8 mouse cellular contexts compared by ENCODE assay signal in genomic region chr11:98933151-98933550, GRCm38 (mm10). TPM values are rescaled to one million over a fixed set of nuclear protein-coding genes. Genes with fewer than 3 reads are reported as not detected.
DNase-seq lines count a peak whose midpoint lies in the region; ATAC-seq and TF ChIP-seq lines count a peak whose summit lies in the region.

No protein-coding gene starts in this region.

- DNase-seq in forebrain, embryonic 11.5 days (ENCODE audit: low spot score), result no peak
- DNase-seq in CD8-positive naive resting alpha-beta T cell, adult 2 months (ENCODE audit: low read depth in 2 of 2, low spot score in 2 of 2), result peak; percentile 34 to 44
- peak; percentile 90 for DNase-seq in cerebellum, adult 8-10 months
- DNase-seq in heart, embryonic 10.5 days (ENCODE audit: low spot score), result no peak
- peak; percentile 77 for DNase-seq in kidney, postnatal 0 days (ENCODE audit: low spot score)

- H3K9ac ChIP-seq in forebrain, embryonic 12.5 days, result 0 out of 2 replicates have a peak overlapping the region, but pooled peaks have one; percentile 12
- no peak overlapping the region for H3K9ac ChIP-seq in forebrain, embryonic 11.5 days (ENCODE audit: low read length)
- peak overlapping the region; percentile 23; the same call in 1 of the 2 replicates for H3K9ac ChIP-seq in kidney, postnatal 0 days (ENCODE audit: low read depth, low read length)
- peak overlapping the region; percentile 34 for H3K9ac ChIP-seq in stomach, embryonic 16.5 days (ENCODE audit: low read length)

- ATAC-seq in forebrain, embryonic 12.5 days (ENCODE audit: low FRiP score), result no peak
- ATAC-seq in forebrain, embryonic 11.5 days (replicated peaks; ENCODE audit: low FRiP score), result no peak
- no peak for ATAC-seq in kidney, postnatal 0 days (replicated peaks; ENCODE audit: low FRiP score, low read depth)
- peak; percentile 65 for ATAC-seq in megakaryocyte, adult 5-6 weeks (ENCODE audit: poor library complexity, severe bottlenecking)
- no peak for ATAC-seq in stomach, embryonic 16.5 days (ENCODE audit: insufficient read depth, low FRiP score)

- peaks cover 77% of the 10 kb centered on the region for H3K4me1 ChIP-seq in forebrain, embryonic 12.5 days
- H3K4me1 ChIP-seq in forebrain, embryonic 11.5 days (replicated peaks; ENCODE audit: control insufficient read depth, insufficient read depth, low read length), result peaks cover 48% of the 10 kb centered on the region
- H3K4me1 ChIP-seq in heart, embryonic 10.5 days, result peaks cover 88% of the 10 kb centered on the region
- H3K4me1 ChIP-seq in kidney, postnatal 0 days (replicated peaks; ENCODE audit: insufficient read depth, low read length), result peaks cover 70% of the 10 kb centered on the region
- H3K4me1 ChIP-seq in stomach, embryonic 16.5 days (ENCODE audit: control insufficient read depth, insufficient read depth, low read length), result peaks cover 65% of the 10 kb centered on the region

- no peaks in the 10 kb centered on the region for H3K36me3 ChIP-seq in forebrain, embryonic 12.5 days (replicated peaks)
- H3K36me3 ChIP-seq in forebrain, embryonic 11.5 days (ENCODE audit: control insufficient read depth, insufficient read depth, low read length), result no peaks in the 10 kb centered on the region
- peaks cover 6% of the 10 kb centered on the region; the same call in 1 of the 2 replicates for H3K36me3 ChIP-seq in heart, embryonic 10.5 days
- H3K36me3 ChIP-seq in kidney, postnatal 0 days (ENCODE audit: insufficient read depth, low read length), result no peaks in the 10 kb centered on the region
- H3K36me3 ChIP-seq in stomach, embryonic 16.5 days (ENCODE audit: control insufficient read depth, insufficient read depth, low read length), result no peaks in the 10 kb centered on the region

- H3K9me3 ChIP-seq in forebrain, embryonic 12.5 days, result no peaks in the 10 kb centered on the region
- no peaks in the 10 kb centered on the region for H3K9me3 ChIP-seq in forebrain, embryonic 11.5 days (ENCODE audit: control insufficient read depth, low read length)
- no peaks in the 10 kb centered on the region for H3K9me3 ChIP-seq in heart, embryonic 10.5 days
- H3K9me3 ChIP-seq in kidney, postnatal 0 days (replicated peaks; ENCODE audit: low read length), result no peaks in the 10 kb centered on the region
- H3K9me3 ChIP-seq in stomach, embryonic 16.5 days (replicated peaks; ENCODE audit: control insufficient read depth, low read length), result no peaks in the 10 kb centered on the region

- WGBS in forebrain, embryonic 12.5 days, result 52% methylated on average over 9 of the region's 9 CpGs
- 53% methylated on average over 9 of the region's 9 CpGs for WGBS in forebrain, embryonic 11.5 days
- 43% methylated on average over 9 of the region's 9 CpGs for WGBS in heart, embryonic 10.5 days
- 33% methylated on average over 9 of the region's 9 CpGs for WGBS in kidney, postnatal 0 days
- WGBS in stomach, embryonic 16.5 days, result 33% methylated on average over 9 of the region's 9 CpGs

- TF ChIP-seq CTCF in kidney, postnatal 0 days (IDR thresholded peaks at IDR 0.05; ENCODE audit: low read depth), result peak; percentile 71

- no peak overlapping the region for H3K4me3 ChIP-seq in forebrain, embryonic 12.5 days (replicated peaks)
- no peak overlapping the region for H3K4me3 ChIP-seq in forebrain, embryonic 11.5 days (ENCODE audit: low read depth, low read length)
- H3K4me3 ChIP-seq in heart, embryonic 10.5 days, result peak overlapping the region; percentile 39
- H3K4me3 ChIP-seq in kidney, postnatal 0 days (replicated peaks; ENCODE audit: low read depth, low read length), result no peak overlapping the region
- H3K4me3 ChIP-seq in stomach, embryonic 16.5 days (replicated peaks; ENCODE audit: low read length), result no peak overlapping the region

- H3K27me3 ChIP-seq in forebrain, embryonic 12.5 days, result peaks cover 46% of the 10 kb centered on the region
- H3K27me3 ChIP-seq in forebrain, embryonic 11.5 days (ENCODE audit: control insufficient read depth, insufficient read depth, low read length), result peaks cover 4% of the 10 kb centered on the region; the same call in 1 of the 2 replicates
- no peaks in the 10 kb centered on the region for H3K27me3 ChIP-seq in heart, embryonic 10.5 days (ENCODE audit: insufficient read depth, poor library complexity, severe bottlenecking)
- H3K27me3 ChIP-seq in kidney, postnatal 0 days (ENCODE audit: insufficient read depth, low read length), result no peaks in the 10 kb centered on the region
- no peaks in the 10 kb centered on the region for H3K27me3 ChIP-seq in stomach, embryonic 16.5 days (ENCODE audit: control insufficient read depth, insufficient read depth, low read length)

- no peak overlapping the region for H3K27ac ChIP-seq in forebrain, embryonic 12.5 days
- no peak overlapping the region for H3K27ac ChIP-seq in forebrain, embryonic 11.5 days (ENCODE audit: low read depth, low read length)
- peak overlapping the region; percentile 92 for H3K27ac ChIP-seq in heart, embryonic 10.5 days
- 0 out of 2 replicates have a peak overlapping the region, but pooled peaks have one; percentile 36 for H3K27ac ChIP-seq in kidney, postnatal 0 days
- H3K27ac ChIP-seq in stomach, embryonic 16.5 days (ENCODE audit: low read length), result peak overlapping the region; percentile 90

- H3K4me2 ChIP-seq in forebrain, embryonic 12.5 days, result peak overlapping the region; percentile 6; the same call in 1 of the 2 replicates
- H3K4me2 ChIP-seq in forebrain, embryonic 11.5 days (ENCODE audit: low read depth, low read length, severe bottlenecking), result no peak overlapping the region
- H3K4me2 ChIP-seq in kidney, postnatal 0 days (ENCODE audit: low read length), result peak overlapping the region; percentile 37
- H3K4me2 ChIP-seq in stomach, embryonic 16.5 days (ENCODE audit: low read depth, low read length), result peak overlapping the region; percentile 38

RNA-seq across cellular contexts. Expression of gene Rara, which starts 5.5 kb away (rescaled TPM):
- polyA plus RNA-seq in forebrain, embryonic 12.5 days (2016; fragmentation: Nextera tagmentation; extraction: Ambion mirVana), result 14.0 and 16.4 TPM in 2 replicates
- 23.3 and 25.2 TPM in 2 replicates for polyA plus RNA-seq in forebrain, embryonic 11.5 days (2014; fragmentation: Nextera tagmentation; extraction: Ambion mirVana)
- 30.4 and 36.9 TPM in 2 replicates for polyA plus RNA-seq in heart, embryonic 10.5 days (2016; fragmentation: Nextera tagmentation; extraction: Ambion mirVana)
- polyA plus RNA-seq in kidney, postnatal 0 days (2015; fragmentation: Nextera tagmentation; extraction: Ambion mirVana), result 25.7 and 26.3 TPM in 2 replicates
- 124 and 125 TPM in 2 replicates for total RNA-seq in megakaryocyte, adult 5-6 weeks (2015)
- 38.8 and 43.3 TPM in 2 replicates for total RNA-seq in megakaryocyte, adult 5-6 weeks (2017)
- polyA plus RNA-seq in stomach, embryonic 16.5 days (2015; fragmentation: Nextera tagmentation; extraction: Ambion mirVana), result 28.8 and 30.1 TPM in 2 replicates

RNA-seq across cellular contexts. Expression of gene Cdc6, which starts 25.6 kb away (rescaled TPM):
- 38.0 and 43.1 TPM in 2 replicates for polyA plus RNA-seq in forebrain, embryonic 12.5 days (2016; fragmentation: Nextera tagmentation; extraction: Ambion mirVana)
- 52.8 and 54.7 TPM in 2 replicates for polyA plus RNA-seq in forebrain, embryonic 11.5 days (2014; fragmentation: Nextera tagmentation; extraction: Ambion mirVana)
- polyA plus RNA-seq in heart, embryonic 10.5 days (2016; fragmentation: Nextera tagmentation; extraction: Ambion mirVana), result 39.3 and 47.7 TPM in 2 replicates
- polyA plus RNA-seq in kidney, postnatal 0 days (2015; fragmentation: Nextera tagmentation; extraction: Ambion mirVana), result 12.3 and 15.5 TPM in 2 replicates
- 26.4 and 31.3 TPM in 2 replicates for total RNA-seq in megakaryocyte, adult 5-6 weeks (2015)
- total RNA-seq in megakaryocyte, adult 5-6 weeks (2017), result 26.5 and 27.5 TPM in 2 replicates
- 26.9 and 28.1 TPM in 2 replicates for polyA plus RNA-seq in stomach, embryonic 16.5 days (2015; fragmentation: Nextera tagmentation; extraction: Ambion mirVana)

RNA-seq across cellular contexts. Expression of gene Gjd3, which starts 49.7 kb away (rescaled TPM):
- 0.24 and 0.47 TPM in 2 replicates for polyA plus RNA-seq in forebrain, embryonic 12.5 days (2016; fragmentation: Nextera tagmentation; extraction: Ambion mirVana)
- polyA plus RNA-seq in forebrain, embryonic 11.5 days (2014; fragmentation: Nextera tagmentation; extraction: Ambion mirVana), result 0.23 TPM in 1 of 2 replicates, not detected in the other
- 1.0 and 1.1 TPM in 2 replicates for polyA plus RNA-seq in heart, embryonic 10.5 days (2016; fragmentation: Nextera tagmentation; extraction: Ambion mirVana)
- 1.1 and 1.6 TPM in 2 replicates for polyA plus RNA-seq in kidney, postnatal 0 days (2015; fragmentation: Nextera tagmentation; extraction: Ambion mirVana)
- not detected in 2 replicates for total RNA-seq in megakaryocyte, adult 5-6 weeks (2015)
- total RNA-seq in megakaryocyte, adult 5-6 weeks (2017), result not detected in 2 replicates
- 0.44 TPM in 1 of 2 replicates, not detected in the other for polyA plus RNA-seq in stomach, embryonic 16.5 days (2015; fragmentation: Nextera tagmentation; extraction: Ambion mirVana)

Comparison
In these comparisons a context has a peak if more than half of its experiments do, and no peak if none do; other contexts are left out.
1. H3K27ac ChIP-seq: peak in heart, embryonic 10.5 days (single experiment), kidney, postnatal 0 days (single experiment) and stomach, embryonic 16.5 days (single experiment); none in forebrain, embryonic 12.5 days (single experiment) and forebrain, embryonic 11.5 days (single experiment).
2. DNase-seq: peak in CD8-positive naive resting alpha-beta T cell, adult 2 months (2 of 2), cerebellum, adult 8-10 months (single experiment) and kidney, postnatal 0 days (single experiment); none in forebrain, embryonic 11.5 days (single experiment) and heart, embryonic 10.5 days (single experiment).